Mouse (Mus musculus) MEL (cell line): ENCODE data around the gene Ankrd1. TPM values are rescaled to one million over a fixed set of nuclear protein-coding genes. Genes with fewer than 3 reads are reported as not detected.

Experiments used
- DNase-seq: peaks from one replicate; pipeline ENCODE4 v3.0.0; 2011; ENCODE audit warnings: low read depth, low spot score
- H3K27ac ChIP-seq: 2 replicates; pipeline ENCODE4 v1.5.1; 2012; ENCODE audit warnings: low read depth, mild to moderate bottlenecking, control low read depth, low read length, moderate library complexity; ENCODE audit not compliant: control insufficient read depth
- H3K27me3 ChIP-seq, 2 experiments: fragments of 150-350 bp in 1 of 2; sonication (generic) in 1 of 2; 2 replicates each; pipeline ENCODE4 v1.6.1; 2012; ENCODE audit warnings: low read length in 2 of 2, mild to moderate bottlenecking in 2 of 2, improper control_type of control experiment in 1 of 2, moderate library complexity in 1 of 2; ENCODE audit not compliant: insufficient read depth in 2 of 2, control insufficient read depth in 1 of 2
- H3K36me3 ChIP-seq, 2 experiments: 2 replicates each; pipeline ENCODE4 v1.6.1; 2012 to 2014; ENCODE audit warnings: low read length in 2 of 2, improper control_type of control experiment in 1 of 2, inconsistent platforms in 1 of 2, mild to moderate bottlenecking in 1 of 2; ENCODE audit not compliant: insufficient read depth in 2 of 2, control insufficient read depth in 1 of 2
- H3K4me1 ChIP-seq, 2 experiments: fragments of 150-350 bp in 1 of 2; sonication (generic) in 1 of 2; 2 replicates each; pipeline ENCODE4 v1.6.1; 2012; ENCODE audit warnings: low read length in 2 of 2, improper control_type of control experiment in 1 of 2, mild to moderate bottlenecking in 1 of 2; ENCODE audit not compliant: insufficient read depth in 2 of 2, control insufficient read depth in 1 of 2
- H3K4me3 ChIP-seq, 2 experiments: fragments of 150-350 bp in 1 of 2; sonication (generic) in 1 of 2; 2 replicates each; pipeline ENCODE4 v1.5.1; 2012; ENCODE audit warnings: low read depth in 2 of 2, low read length in 2 of 2, mild to moderate bottlenecking in 2 of 2, moderate library complexity in 2 of 2, control low read depth in 1 of 2, improper control_type of control experiment in 1 of 2; ENCODE audit not compliant: control insufficient read depth in 1 of 2, insufficient read depth in 1 of 2
- H3K79me2 ChIP-seq: 2 replicates; pipeline ENCODE4 v1.6.1; 2012; ENCODE audit warnings: mild to moderate bottlenecking, low read length, moderate library complexity; ENCODE audit not compliant: control insufficient read depth, poor library complexity, insufficient read depth
- H3K9ac ChIP-seq: 2 replicates; pipeline ENCODE4 v1.6.1; 2012; ENCODE audit warnings: low read depth, mild to moderate bottlenecking, control low read depth, low read length, moderate library complexity; ENCODE audit not compliant: control insufficient read depth, poor library complexity, severe bottlenecking
- H3K9me3 ChIP-seq: fragments of 150-350 bp; sonication (generic); replicated peaks from 2 replicates; pipeline ENCODE4 v1.6.1; 2012; ENCODE audit warnings: mild to moderate bottlenecking, low read length, improper control_type of control experiment, moderate library complexity; ENCODE audit not compliant: insufficient read depth
- BHLHE40 ChIP-seq: IDR thresholded peaks from 2 replicates; pipeline ENCODE4 v1.6.1; 2012; ENCODE audit warnings: low read depth, mild to moderate bottlenecking, inconsistent platforms, low read length, improper control_type of control experiment, borderline replicate concordance
- GATA1 ChIP-seq: IDR thresholded peaks from 2 replicates; pipeline ENCODE4 v1.6.1; 2011; ENCODE audit warnings: low read depth, low read length, improper control_type of control experiment
- JUND ChIP-seq: IDR thresholded peaks from 2 replicates; pipeline ENCODE4 v1.6.1; 2011; ENCODE audit warnings: low read depth, mild to moderate bottlenecking, improper control_type of control experiment, low read length
- MAFK ChIP-seq: IDR thresholded peaks from 2 replicates; pipeline ENCODE4 v1.6.1; 2011; ENCODE audit warnings: low read depth, mild to moderate bottlenecking, low read length, improper control_type of control experiment, borderline replicate concordance
- MAX ChIP-seq: IDR thresholded peaks from 2 replicates; pipeline ENCODE4 v1.6.1; 2011; ENCODE audit warnings: low read length, improper control_type of control experiment
- MAZ ChIP-seq: IDR thresholded peaks from 2 replicates; pipeline ENCODE4 v1.6.1; 2012; ENCODE audit warnings: low read depth, mild to moderate bottlenecking, inconsistent platforms, low read length, improper control_type of control experiment
- NRF1 ChIP-seq: IDR thresholded peaks from 2 replicates; pipeline ENCODE4 v1.6.1; 2014; ENCODE audit warnings: low read depth, mild to moderate bottlenecking, inconsistent platforms, low read length, improper control_type of control experiment, moderate library complexity; ENCODE audit not compliant: poor library complexity, insufficient read depth, severe bottlenecking
- POLR2AphosphoS2 ChIP-seq: IDR thresholded peaks from 2 replicates; pipeline ENCODE4 v1.6.1; 2011; ENCODE audit warnings: low read length, improper control_type of control experiment
- RAD21 ChIP-seq: IDR thresholded peaks from 2 replicates; pipeline ENCODE4 v1.6.1; 2011; ENCODE audit warnings: mild to moderate bottlenecking, low read depth, low read length, improper control_type of control experiment
- RCOR1 ChIP-seq: IDR thresholded peaks from 2 replicates; pipeline ENCODE4 v1.6.1; 2012; ENCODE audit warnings: low read depth, mild to moderate bottlenecking, inconsistent platforms, low read length, improper control_type of control experiment
- SIN3A ChIP-seq: IDR thresholded peaks from 2 replicates; pipeline ENCODE4 v1.6.1; 2012; ENCODE audit warnings: low read length, improper control_type of control experiment, inconsistent platforms
- TAL1 ChIP-seq: IDR thresholded peaks from 2 replicates; pipeline ENCODE4 v1.6.1; 2012; ENCODE audit warnings: mild to moderate bottlenecking, inconsistent platforms, low read length, moderate library complexity, mixed read lengths
- USF2 ChIP-seq, 2 experiments: IDR thresholded peaks; 2 replicates each; pipeline ENCODE4 v1.6.1; 2011 to 2012; ENCODE audit warnings: improper control_type of control experiment in 2 of 2, low read length in 2 of 2, borderline replicate concordance in 1 of 2, inconsistent platforms in 1 of 2, low read depth in 1 of 2, mild to moderate bottlenecking in 1 of 2; ENCODE audit not compliant: insufficient read depth in 1 of 2
- ZKSCAN1 ChIP-seq: IDR thresholded peaks from 2 replicates; pipeline ENCODE4 v1.6.1; 2012; ENCODE audit warnings: low read depth, mild to moderate bottlenecking, inconsistent platforms, low read length, improper control_type of control experiment, moderate library complexity
- ZMIZ1 ChIP-seq: IDR thresholded peaks from 2 replicates; pipeline ENCODE4 v1.6.1; 2012; ENCODE audit warnings: low read depth, mild to moderate bottlenecking, inconsistent platforms, low read length, improper control_type of control experiment, moderate library complexity
- ZNF384 ChIP-seq: IDR thresholded peaks from 2 replicates; pipeline ENCODE4 v1.6.1; 2012; ENCODE audit warnings: low read depth, mild to moderate bottlenecking, inconsistent platforms, low read length, improper control_type of control experiment
- polyA plus RNA-seq, 2 experiments: library from polyadenylated mRNA; stranded (reverse) in 1 of 2; unstranded in 1 of 2; fragments of >175 nt in 1 of 2; fragments of >200 nt in 1 of 2; gene quantifications; 2 replicates each; pipeline versions ENCODE4 v1.2.1 to v1.2.4; 2012; ENCODE audit warnings: low replicate concordance in 2 of 2, low read depth in 1 of 2; ENCODE audit not compliant: insufficient read length in 2 of 2, insufficient read depth in 1 of 2, missing spikeins in 1 of 2
- total RNA-seq: library from RNA; depleted of rRNA; stranded (reverse); fragments of 300-350 nt; gene quantifications from 2 replicates; pipeline ENCODE4 v1.2.3, GENCODE M21; 2012

Gene Ankrd1
- total and polyA plus RNA-seq, 3 experiments, result not detected

DNA sequence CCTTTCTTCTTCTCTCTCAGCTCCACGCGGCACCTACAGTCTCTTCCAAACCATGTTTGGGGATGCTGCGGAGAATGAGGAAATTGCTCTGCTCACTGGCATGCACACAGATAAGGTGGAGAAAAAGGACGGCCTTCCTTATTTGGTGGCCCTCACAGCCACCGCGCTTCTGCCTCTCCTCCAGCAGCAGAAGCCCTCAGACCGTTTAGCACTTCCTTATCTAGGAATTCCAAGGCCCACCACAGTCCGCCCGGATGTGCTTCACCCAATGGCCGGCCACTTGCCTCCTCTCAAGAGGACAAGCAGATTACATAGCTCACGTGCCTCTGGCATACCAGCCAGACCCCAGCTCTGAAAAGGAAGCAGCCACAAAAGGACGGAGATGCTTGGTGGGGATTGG lies 9.7 kb upstream of the Ankrd1 start:
- no peaks in the 10 kb centered on the region for H3K9me3 ChIP-seq
- TF ChIP-seq TAL1 (peak; percentile 5; the same call in 1 of the 2 replicates), GATA1 (peak; percentile 30; the same call in 1 of the 2 replicates), USF2 (IDR thresholded peaks at IDR 0.05; ENCODE audit: borderline replicate concordance in 1 of 2, insufficient read depth in 1 of 2, low read depth in 1 of 2, low read length in 2 of 2) (no peak), ZKSCAN1 (no peak), BHLHE40 (no peak), SIN3A (no peak), ZMIZ1 (no peak), ZNF384 (no peak), POLR2AphosphoS2 (no peak), JUND (no peak), RAD21 (no peak), MAFK (no peak)
- no peaks in the 10 kb centered on the region; a peak in 1 of 4 replicates for H3K27me3 ChIP-seq
- no peak overlapping the region for H3K9ac ChIP-seq
- H3K4me1 ChIP-seq, result peaks cover 0 to 4% of the 10 kb centered on the region in 2 experiments; a peak in 1 of 4 replicates
- peaks cover 0 to 3% of the 10 kb centered on the region in 2 experiments; a peak in 2 of 4 replicates for H3K36me3 ChIP-seq
- no peak overlapping the region for H3K27ac ChIP-seq
- H3K4me3 ChIP-seq, result peak overlapping the region in 1 of 2 experiments; percentile 19; a peak in 2 of 4 replicates
- peak; percentile 67 for DNase-seq
- no peaks in the 10 kb centered on the region for H3K79me2 ChIP-seq

DNA sequence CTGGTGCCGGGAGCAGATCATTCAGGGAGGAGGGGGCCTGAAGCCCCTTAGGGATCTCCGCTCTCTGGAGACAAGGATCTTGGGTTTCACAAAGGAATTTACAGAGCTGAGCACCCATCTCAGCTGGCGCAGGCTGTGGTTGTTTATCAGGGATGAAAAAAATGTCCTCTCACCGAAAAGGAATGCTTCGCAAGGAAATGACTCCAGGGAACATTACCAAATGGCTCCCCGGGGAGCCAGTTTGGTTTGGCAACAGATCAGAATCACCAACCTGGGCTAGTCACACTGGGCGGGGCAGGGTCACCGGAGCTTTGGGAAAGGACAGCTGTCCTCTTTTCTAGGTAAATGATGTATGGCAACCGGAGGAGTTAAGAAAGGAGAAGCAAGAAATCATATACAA lies 9.3 kb upstream of the Ankrd1 start:
- H3K27me3 ChIP-seq, result no peaks in the 10 kb centered on the region; a peak in 1 of 4 replicates
- no peaks in the 10 kb centered on the region for H3K79me2 ChIP-seq
- no peak overlapping the region for H3K27ac ChIP-seq
- H3K4me3 ChIP-seq, result peak overlapping the region in 1 of 2 experiments; percentile 19; a peak in 2 of 4 replicates
- peaks cover 0 to 3% of the 10 kb centered on the region in 2 experiments; a peak in 2 of 4 replicates for H3K36me3 ChIP-seq
- H3K4me1 ChIP-seq, result peaks cover 0 to 4% of the 10 kb centered on the region in 2 experiments; a peak in 1 of 4 replicates
- no peaks in the 10 kb centered on the region for H3K9me3 ChIP-seq
- no peak for DNase-seq
- no peak for TF ChIP-seq POLR2AphosphoS2
- H3K9ac ChIP-seq, result 0 out of 2 replicates have a peak overlapping the region, but pooled peaks have one; percentile 14

DNA sequence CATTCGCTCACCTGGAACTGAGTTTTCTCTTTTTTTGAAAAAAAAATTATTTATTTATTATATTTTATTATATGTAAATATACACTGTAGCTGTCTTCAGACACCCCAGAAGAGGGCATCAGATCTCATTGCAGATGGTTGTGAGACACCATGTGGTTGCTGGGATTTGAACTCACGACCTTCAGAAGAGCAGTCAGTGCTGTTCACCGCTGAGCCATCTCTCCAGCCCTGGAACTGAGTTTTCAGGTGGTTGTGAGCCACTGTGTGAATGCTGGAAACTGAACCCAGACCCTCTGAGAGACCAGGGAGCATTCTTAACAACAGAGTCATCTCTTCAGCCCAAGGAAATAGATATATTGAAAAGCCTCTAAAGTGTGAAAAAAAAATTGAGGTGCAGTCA lies 8.5 kb upstream of the Ankrd1 start:
- H3K36me3 ChIP-seq, result peaks cover 0 to 3% of the 10 kb centered on the region in 2 experiments; a peak in 2 of 4 replicates
- H3K4me1 ChIP-seq, result peaks cover 0 to 4% of the 10 kb centered on the region in 2 experiments; a peak in 1 of 4 replicates
- no peak for DNase-seq
- H3K4me3 ChIP-seq, result no peak overlapping the region
- H3K27me3 ChIP-seq, result no peaks in the 10 kb centered on the region; a peak in 1 of 4 replicates
- no peaks in the 10 kb centered on the region for H3K79me2 ChIP-seq
- H3K9me3 ChIP-seq, result no peaks in the 10 kb centered on the region
- no peak overlapping the region for H3K9ac ChIP-seq
- TF ChIP-seq SIN3A (no peak), RCOR1 (no peak), MAFK (no peak), MAZ (no peak), ZKSCAN1 (no peak), NRF1 (no peak), MAX (no peak)
- TF ChIP-seq, all 39 proteins: peak for 0
- H3K27ac ChIP-seq, result no peak overlapping the region
